Mouse (Mus musculus) lung, postnatal 14 days (tissue): ENCODE data around the gene Cdc42bpb.
A peak's percentile ranks its signal among the peaks of the same experiment; 100 is the strongest.

Experiments used
- DNase-seq: peaks from one replicate; pipeline ENCODE4 v3.0.0; 2021

Gene Cdc42bpb

DNA sequence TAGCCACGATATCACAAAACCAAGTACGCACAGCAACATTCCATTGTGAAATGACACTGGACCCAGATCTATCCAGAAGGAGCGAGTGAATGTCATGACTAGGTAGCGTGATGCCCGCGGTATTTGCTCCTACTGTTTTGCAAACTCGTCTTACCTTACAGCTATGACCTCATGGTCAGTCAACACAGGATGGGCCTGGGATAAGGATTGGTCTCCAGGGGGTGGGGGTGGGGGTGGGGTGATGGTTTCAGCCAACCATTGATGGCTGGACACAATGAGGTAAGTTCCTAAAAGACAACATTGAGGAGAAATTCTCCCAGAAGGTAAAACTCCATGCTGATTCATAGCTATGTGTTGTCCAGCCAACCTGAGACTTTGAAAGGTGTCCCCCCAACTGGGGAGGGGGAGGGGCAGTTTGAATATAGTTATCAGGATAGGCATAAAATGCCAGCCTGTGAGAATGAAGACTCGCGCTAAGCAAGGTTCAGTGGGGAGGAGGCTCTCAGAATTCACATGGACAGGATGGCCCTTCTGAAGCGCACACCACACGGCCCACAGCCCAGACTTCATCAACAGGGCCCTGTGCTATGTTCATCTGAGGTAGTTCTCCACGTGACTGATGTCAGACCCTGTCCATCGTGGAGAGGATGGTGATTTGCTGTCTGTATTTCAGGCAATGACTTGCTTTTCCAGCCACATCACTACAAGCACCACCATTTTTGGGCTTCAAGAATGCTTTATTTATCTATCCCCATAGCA is 8.5 kb upstream of the Cdc42bpb start:
- DNase-seq: no peak

DNA sequence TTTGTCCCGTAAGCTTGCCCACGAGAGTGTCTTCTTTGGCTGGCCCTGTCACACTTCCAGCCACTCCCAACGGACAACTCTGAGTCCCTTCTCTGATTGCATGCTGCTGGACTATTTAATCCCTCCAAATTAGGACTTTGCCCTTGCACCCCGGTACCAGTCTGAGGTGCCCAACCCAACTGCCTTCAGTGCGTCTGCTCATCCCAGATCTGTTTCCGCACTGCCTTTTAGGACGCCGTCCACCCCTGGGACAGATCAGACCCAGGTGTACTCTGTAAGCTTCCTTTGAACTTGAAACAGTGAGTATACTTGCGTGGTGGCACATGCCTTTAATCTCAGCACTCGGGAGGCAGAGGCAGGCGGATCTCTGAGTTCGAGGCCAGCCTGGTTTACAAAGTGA is 1.3 kb upstream of the Cdc42bpb start:
- DNase-seq: no peak

DNA sequence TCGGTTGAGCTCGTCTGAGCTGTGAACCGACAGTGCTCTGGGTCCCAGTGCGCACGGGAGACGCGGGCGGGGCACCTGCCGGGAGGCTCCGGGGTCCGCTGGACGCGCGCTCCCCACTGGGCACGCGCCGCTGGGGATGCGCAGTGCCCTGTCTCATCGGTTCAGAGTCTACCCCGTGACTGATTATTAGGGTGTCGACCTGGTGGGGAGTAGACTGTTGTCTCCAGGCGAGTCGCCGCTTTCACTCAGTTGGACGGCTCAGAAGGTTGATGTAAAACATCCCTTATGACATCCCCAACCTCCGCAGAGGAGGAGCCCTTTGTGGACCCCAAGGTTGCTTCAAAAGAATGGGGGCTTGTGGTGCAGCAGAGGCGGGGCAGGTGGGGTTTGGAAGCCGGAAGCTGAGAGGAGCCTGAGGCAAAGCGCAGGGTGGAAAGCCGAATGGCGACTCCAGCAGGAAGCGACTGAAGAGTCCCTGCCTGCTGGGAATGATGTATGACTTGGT is 520 bp upstream of the Cdc42bpb start:
- DNase-seq: peak; percentile 48

DNA sequence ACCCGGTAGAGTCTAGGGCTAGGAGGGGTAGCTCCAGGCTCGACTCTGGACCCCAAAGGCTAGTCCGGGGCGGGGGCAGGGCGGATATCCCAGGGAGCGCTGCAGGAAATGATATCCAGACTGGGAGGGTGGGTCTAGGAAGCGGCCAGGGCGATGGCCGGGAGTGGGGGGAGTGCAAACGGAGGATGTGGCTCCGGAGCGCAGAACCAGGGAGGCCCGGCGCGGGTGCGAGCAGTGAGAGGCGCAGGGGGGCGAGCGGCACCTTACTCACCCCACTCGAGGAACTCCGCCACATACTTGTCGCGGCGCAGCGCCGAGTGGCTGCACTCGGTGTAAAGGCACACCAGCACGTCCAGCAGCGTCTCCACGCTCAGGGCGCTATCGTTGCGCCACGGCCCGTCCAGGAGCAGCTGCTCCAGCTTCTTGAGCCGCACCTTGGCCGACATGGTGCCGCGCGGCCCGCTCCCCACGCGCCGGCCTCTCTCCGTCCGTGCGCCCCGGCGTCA is 639 bp downstream of the Cdc42bpb start:
- DNase-seq: peak; percentile 75

DNA sequence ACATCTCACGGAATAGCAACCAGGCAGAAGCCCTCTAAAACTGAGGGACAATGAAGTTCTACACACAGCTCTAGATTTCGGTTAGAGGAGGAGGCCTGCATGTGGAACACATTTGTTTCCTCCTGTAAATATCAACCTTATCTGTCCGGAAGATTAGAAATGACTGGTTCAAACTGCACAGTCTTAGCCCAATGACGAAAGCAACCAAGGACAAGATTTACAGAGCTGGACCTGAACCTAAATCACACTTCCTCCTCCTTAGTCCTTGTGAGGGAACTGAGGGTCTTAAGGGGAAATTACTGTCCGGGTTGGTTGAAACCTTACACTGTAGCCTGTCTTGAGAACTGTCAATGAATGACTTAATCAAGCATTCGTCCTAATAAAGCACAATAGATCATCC is 1.5 kb downstream of the Cdc42bpb start:
- no peak for DNase-seq

DNA sequence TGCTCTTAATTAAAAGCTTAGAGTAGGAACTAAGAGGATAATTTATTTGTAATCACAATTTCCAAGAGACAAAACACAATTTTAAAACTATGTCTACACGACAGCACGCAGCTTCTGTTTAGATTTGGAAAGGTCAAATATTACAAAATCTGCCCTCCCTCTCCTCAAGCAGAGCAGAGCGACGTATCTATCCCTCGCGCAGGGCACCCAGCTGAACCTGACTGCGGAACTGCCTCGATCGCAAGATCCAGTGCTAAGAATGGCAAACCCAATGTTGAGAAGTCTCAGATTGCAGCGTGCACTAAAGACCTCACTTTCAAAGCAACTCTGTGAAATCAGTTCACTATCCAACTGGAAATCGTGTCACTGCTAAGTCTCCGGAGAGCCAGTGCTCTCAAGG is 2.0 kb downstream of the Cdc42bpb start:
- DNase-seq: no peak

DNA sequence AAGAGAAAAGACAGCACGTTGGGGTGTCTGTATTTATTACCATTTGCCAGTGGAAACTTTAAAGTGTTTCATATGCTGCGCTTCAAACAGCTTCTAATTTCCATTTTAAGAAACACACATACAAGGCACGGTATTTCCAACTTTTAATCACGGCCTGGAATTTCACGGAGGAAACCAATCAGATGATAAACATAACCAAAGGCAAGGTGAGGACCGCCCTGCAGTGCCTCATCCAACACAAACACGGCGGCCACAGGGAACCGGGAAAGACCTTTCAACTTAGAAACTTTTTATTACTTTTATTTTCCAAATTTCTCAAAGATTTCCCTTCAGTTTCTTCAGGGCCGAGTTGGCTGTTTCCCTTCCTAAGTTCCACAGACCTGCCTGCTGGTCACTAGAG is 2.8 kb downstream of the Cdc42bpb start:
- no peak for DNase-seq

DNA sequence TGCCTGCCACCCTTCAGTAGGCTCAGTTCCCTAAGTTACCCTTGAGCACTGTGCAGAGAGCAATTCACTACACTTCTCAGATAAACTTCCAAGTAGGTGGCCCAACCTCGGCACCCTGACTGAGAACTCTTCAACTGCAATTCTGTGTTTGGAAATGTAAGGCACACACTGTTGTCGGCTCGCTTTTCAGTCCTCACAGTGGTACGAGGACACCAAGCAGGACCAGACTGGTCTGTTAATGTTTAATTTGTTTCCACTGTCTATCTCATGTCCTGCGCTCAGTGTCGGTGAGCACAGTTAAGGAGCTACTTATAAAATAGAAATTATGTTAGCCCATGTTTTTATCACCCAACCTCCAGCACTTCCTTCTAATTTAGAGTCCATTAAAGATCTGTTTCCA is 4.1 kb downstream of the Cdc42bpb start:
- no peak for DNase-seq

DNA sequence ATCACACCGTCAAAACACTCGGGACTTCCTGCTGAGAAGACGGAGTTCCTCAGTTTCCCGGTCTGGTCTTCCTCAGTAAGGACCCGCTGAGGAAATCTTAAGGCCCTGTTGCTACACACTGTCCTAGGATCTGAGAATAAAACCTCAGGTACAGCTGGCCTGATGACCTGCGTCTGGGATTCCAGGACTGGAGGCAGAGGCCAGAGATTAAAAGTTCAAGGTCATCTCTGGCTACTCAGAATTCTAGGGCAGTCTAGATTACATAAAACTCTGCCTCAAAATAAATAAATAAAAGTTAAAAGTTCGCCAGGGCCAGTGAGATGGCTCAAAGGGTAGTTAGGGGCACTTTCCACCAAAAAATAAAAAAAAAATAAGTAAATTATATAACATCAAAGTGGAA is 5.6 kb downstream of the Cdc42bpb start:
- no peak for DNase-seq

DNA sequence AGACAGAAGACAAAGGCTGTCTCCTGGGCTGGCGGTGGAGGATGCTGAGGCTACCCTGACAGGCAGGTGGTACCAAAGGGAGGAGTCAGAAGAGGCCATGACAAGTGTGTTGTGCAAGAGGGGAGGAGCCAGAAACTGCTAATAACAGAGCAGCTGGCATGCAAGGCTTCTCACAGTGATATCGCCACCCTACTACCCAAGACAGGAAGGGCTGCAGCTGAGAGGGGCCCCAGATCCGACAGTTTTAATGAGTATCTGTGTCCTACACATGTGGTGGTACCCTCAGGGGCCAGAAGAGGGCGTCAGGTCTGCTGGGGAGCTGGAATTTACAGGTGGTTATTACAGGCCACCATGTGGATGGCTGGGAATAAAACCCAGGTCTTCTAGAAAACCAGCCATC is 7.3 kb downstream of the Cdc42bpb start:
- DNase-seq: no peak

DNA sequence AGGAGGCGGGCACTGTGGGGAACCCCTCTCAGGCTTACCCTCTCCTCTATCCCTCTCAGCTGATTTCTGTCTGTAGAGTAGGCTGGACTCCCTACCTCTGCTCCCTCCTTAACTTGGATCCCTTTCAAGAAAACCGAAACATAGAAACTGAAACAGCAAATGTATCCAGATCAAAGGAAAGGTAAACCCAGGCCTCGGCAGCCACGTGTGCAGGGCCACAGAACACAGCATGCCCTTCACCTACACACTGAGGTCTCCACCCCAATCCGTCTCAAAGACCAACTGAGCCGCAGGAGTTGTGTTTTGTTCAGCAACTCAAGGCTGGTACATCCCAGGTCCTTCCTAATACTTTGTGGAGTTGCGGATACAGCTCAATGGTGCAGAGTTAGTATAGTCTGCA is 10.5 kb downstream of the Cdc42bpb start:
- DNase-seq: no peak

DNA sequence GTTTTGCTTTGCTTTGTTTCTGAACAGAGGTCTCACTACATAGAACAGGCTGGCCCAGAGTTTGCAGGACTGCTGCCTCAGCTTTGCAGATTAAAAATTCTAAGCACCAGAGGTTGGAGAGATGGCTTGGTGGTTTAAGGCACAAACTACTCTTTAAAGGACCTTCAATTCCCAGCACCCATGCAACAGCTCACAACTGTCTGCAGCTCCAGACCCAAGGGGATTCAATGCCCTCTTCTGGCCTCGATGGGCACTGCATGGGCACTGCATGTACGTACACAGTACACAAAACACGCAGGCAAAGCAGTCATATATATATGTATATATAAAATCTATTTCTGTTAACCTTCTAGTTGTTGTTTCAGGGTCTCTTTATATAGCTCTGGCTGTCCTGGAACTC is 13.3 kb downstream of the Cdc42bpb start:
- no peak for DNase-seq

DNA sequence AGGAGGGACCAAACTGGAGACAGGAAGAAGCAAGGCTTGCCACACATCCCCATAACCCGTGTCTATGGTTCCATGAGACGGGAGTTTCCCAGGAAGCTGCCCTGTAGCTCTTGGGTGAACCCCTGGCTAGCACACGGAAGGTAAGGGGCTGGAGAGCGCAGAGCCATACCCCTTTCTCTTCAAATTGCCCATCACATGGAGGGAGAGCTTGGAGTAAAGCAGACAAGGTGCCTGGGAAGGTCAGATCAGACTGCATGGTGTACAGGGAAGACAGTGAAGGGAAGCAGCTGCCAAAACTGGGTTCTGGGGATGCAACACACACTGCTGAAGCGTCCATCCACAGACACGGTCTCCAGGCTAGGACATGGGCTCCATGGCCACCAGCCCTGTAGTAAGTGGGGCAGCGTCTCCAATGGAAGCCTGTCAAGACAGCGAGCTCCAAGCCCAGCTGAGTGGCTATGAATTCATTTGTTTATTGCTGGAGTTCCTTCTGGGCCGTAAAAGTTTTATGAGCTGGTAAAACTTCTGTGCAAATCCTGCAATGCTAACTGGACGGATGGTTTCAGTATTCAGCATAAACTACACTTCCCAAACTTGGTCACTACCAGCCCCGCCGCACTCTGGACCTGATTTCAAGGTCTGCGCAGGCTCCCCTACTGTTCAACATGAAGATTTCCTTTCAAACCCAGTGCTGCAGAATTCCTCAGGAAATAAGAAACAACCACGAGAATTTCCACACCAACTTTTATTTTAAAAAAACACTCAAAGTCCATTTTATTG is 16.0 kb downstream of the Cdc42bpb start:
- DNase-seq: no peak

DNA sequence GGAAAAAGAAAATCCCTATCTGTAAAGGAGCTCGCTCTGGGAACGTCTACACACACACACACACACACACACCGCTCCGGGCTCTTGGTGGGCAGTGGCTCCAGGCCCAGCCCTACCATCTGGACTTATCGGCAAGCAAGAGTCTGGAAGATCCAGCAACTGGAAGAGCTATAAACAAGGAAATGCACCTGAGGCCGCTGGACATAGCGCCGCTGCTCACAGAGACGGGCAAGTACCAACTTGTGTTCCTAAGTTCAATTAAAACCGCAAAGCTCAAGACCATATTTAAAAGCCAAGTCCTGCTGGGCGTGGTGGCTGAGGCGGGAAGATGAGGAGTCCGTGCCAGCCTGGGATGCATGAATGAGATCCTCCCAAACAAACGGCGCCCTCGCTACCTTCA is 16.8 kb downstream of the Cdc42bpb start:
- no peak for DNase-seq

DNA sequence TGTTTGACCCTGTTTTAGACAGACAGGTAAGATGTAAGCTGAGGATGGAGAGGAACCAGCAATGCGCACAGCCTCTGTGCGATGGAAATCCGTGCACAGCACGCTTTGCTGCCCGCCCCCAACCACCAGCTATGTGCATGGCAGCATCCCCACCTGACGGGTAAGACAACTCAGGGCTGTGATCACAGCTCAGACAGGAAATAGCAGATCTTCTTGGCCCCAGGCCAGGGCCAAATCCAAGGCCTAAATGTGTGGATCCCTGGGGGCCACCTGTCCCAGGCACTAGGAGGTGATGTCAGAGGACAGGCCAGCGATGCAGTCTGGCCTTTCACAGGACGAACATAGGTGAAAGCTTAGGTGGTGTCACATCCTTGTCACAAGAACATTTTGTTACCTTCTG is 21.3 kb downstream of the Cdc42bpb start:
- DNase-seq: no peak

DNA sequence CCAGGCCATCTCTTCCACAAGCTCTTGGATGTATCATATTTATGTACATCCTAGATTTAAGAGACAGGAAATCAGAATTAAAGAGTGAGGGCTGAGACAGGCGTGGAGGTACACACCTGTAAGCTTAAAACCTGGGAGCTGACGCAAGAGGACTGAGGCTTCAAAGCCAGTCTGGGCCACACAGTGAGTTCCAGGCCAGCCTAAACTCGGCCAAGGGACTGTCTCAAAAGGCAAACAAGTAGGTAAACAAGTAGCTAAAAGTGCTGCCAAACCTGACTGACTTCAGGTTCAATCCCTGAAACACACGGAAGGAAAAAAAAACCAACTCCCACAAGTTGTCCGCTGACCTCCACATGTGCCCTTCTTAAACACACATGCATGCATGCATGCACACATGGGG is 23.4 kb downstream of the Cdc42bpb start:
- no peak for DNase-seq

DNA sequence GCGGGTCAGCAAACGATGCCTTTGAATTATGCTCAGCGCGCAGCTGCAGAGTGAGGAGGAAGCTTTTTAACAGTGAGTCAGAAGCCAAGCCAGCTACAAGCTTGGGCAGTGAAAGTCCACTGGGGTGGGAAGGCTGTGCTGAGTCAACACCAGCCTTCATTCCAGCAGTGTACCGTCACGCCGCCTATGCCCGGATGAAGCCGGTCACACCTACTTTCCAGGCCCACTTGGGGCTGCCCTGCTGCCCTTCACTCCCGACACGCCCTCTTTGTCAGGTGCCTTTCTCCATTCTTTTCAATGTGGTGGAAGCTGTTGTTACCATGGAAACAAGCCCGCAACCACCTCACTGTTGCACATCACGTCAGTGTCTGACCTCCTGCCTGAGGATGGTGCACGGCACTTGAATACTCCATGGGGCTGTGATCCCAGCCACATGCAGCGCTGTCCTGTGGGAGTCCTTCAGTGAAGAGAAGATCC is 24.0 kb downstream of the Cdc42bpb start:
- peak; percentile 60 for DNase-seq

DNA sequence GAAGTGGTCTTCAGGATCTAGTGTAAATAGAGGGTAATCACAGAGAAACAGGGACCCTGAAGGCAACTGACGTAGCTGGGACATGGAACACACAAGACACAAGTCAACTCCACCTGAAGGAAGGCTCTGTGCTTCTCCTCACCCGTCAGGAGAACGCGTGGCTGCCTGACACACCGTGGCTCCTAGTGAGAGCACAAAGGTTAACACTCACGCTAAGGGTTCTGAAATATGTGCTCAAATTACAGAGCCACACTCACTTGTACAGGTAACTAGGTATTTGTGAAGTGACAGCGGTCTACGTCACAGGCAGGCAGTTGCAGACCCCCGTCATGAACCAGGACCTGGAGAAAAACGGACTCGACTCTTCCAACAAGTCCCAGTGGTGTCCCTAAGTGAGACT is 24.5 kb downstream of the Cdc42bpb start:
- DNase-seq: no peak

DNA sequence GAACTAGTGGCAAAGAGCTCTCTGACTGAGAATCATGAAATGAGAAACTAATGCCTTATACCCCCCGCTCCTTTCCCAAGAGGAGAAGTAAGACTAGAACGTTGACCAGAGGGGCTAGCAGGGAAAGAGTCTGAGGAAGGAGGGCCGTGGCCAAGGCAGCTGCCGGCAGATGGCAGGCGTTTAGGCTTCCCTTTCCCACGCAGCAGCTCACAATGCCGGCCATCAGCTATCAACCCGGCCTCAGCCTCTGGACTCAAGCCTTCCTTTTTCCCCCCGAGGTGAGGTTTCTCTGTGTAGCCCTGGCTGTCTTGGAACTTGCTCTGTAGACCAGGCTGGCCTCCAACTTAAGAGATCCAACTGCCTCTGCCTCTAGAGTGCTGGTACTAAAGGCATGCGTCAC is 25.0 kb downstream of the Cdc42bpb start:
- DNase-seq: no peak

DNA sequence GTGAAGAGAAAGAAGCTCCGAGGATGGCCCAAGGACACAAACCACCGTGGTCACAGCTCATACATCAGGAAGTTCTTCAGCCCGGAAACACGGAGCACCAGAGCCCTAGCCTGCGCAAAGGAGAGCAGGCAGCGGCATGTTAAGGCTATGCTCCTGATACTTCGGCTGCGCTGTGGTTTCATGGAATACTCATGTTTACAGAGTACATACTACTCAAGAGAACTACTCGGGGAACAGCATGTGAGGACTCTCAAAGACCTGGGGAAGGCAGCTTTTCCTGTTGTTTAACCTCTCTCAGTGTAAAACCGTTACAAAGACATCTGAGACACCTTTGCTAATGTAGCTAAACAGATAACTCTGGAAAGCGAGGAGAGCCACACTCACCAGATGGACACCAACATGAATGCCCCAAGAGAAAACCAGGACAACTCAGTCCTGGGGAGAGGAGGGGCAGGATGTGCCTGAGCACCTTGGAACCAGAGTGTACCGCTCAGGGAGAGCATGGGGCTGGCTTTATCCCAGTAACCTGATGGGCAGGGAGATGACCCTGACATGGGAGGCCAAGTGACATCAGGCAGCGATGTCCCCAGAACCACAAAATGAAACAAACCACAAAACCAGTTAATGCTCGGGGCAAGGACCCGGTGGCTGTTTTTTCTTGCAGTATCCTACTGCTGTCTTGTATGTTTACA is 27.8 kb downstream of the Cdc42bpb start:
- DNase-seq: no peak

DNA sequence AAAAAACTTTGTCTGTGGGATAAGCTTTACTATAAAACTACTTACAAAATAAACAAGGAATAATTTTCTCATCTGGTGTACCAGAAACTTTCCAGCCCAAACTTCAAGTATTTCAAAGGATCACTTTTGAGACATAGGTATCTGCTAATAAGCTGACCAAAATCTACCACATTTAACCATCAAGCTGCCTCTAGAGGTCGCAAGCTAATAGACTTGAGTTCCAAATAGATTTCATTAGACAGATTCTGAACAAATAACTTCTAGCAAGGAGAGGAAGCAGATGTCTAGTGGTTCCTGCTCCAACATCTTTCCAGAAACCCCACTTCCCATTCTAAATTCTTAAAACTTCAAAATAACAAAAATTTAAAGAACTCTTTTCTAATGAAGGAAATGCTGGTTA is 33.6 kb downstream of the Cdc42bpb start:
- DNase-seq: no peak

DNA sequence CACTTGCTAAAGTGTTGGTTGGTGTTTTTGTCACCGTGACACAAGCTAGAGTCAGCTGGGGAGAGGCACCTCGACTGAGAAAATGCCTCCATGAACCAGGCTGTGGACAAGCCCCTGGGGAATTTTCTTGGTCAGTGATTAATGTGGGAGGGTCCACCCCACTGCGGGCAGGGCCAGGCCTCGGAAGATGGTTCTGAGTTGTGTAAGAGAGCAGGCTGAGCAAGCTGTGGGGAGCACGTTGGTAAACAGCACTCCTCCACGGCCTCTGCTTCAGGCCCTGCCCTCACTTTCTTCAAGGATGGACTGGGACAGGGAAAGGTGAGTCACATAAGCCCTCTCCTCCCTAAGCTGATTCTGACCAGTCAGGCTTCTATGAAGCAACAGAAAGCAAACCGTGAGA is 36.8 kb downstream of the Cdc42bpb start:
- DNase-seq: no peak

DNA sequence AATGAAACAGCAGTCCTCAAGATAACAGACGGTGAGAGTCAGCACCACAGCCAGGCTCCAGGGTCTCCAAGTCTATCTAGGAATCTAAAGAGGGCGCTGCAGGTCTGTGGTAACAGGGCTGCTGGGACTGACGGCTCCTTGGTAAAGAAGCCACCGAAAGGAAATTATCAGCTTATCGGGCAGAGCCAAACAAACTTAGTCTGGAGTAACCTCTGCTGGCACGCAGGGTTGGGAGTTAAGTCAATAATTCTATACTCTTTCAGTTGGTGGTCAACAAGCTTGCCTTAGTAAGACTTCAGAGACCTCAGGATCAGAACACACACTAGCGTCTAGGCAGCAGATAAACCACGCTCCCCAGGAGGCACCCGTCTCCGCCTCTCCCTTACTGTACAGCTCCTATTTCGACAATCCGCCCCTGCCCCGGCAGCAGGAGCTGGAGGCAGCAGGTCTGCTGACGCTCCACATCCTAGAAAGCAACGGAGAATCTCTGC is 39.6 kb downstream of the Cdc42bpb start:
- no peak for DNase-seq
